Mouse (Mus musculus): Measurements from ENCODE around the gene Itih4.

Gene Itih4

GRCm38 (mm10) chr14:30886204-30886603 is at the start of gene Itih4:
Gene Itih4 (plus strand): TSS chr14:30886476.
- no peak for DNase-seq (ENCODE audit: low read depth, low spot score)

GRCm38 (mm10) chr14:30837416-30837996 is 48.8 kb upstream of the Itih4 start:
- DNase-seq (ENCODE audit: low read depth, low spot score) = peak; percentile 55

GRCm38 (mm10) chr14:30843701-30844100 is 42.6 kb upstream of the Itih4 start:
- no peak for DNase-seq (ENCODE audit: low read depth, low spot score)

GRCm38 (mm10) chr14:30850504-30850903 is 35.8 kb upstream of the Itih4 start:
- DNase-seq (ENCODE audit: low read depth, low spot score) = no peak

GRCm38 (mm10) chr14:30852325-30852724 is 34.0 kb upstream of the Itih4 start:
- DNase-seq (ENCODE audit: low read depth, low spot score) = no peak

GRCm38 (mm10) chr14:30855316-30855715 is 31.0 kb upstream of the Itih4 start:
- no peak for DNase-seq (ENCODE audit: low read depth, low spot score)

- no peak for DNase-seq (ENCODE audit: low read depth, low spot score)
These were observed 29.3 kb upstream of the Itih4 start for GRCm38 (mm10) chr14:30856885-30857507.

GRCm38 (mm10) chr14:30857990-30858389 is 28.3 kb upstream of the Itih4 start:
- peak; percentile 44 for DNase-seq (ENCODE audit: low read depth, low spot score)

- DNase-seq (ENCODE audit: low read depth, low spot score) = no peak
These were observed 24.7 kb upstream of the Itih4 start for GRCm38 (mm10) chr14:30861421-30862125.

- DNase-seq (ENCODE audit: low read depth, low spot score) = no peak
These were observed 23.9 kb upstream of the Itih4 start for GRCm38 (mm10) chr14:30862368-30862767.

GRCm38 (mm10) chr14:30865311-30865710 is 21.0 kb upstream of the Itih4 start:
- peak; percentile 49 for DNase-seq (ENCODE audit: low read depth, low spot score)

GRCm38 (mm10) chr14:30867042-30867441 is 19.2 kb upstream of the Itih4 start:
- DNase-seq (ENCODE audit: low read depth, low spot score) = peak; percentile 82

GRCm38 (mm10) chr14:30868826-30869225 is 17.4 kb upstream of the Itih4 start:
- DNase-seq (ENCODE audit: low read depth, low spot score) = no peak

- no peak for DNase-seq (ENCODE audit: low read depth, low spot score)
These were observed 16.9 kb upstream of the Itih4 start for GRCm38 (mm10) chr14:30869391-30869801.

- DNase-seq (ENCODE audit: low read depth, low spot score) = no peak
These were observed 15.8 kb upstream of the Itih4 start for GRCm38 (mm10) chr14:30870206-30871147.

- DNase-seq (ENCODE audit: low read depth, low spot score) = no peak
These were observed 12.1 kb upstream of the Itih4 start for GRCm38 (mm10) chr14:30874095-30874700.

- peak; percentile 44 for DNase-seq (ENCODE audit: low read depth, low spot score)
These were observed 11.0 kb upstream of the Itih4 start for GRCm38 (mm10) chr14:30875130-30875865.

- DNase-seq (ENCODE audit: low read depth, low spot score) = no peak
These were observed 10.3 kb upstream of the Itih4 start for GRCm38 (mm10) chr14:30875955-30876354.

GRCm38 (mm10) chr14:30876451-30876850 is 9.8 kb upstream of the Itih4 start:
- no peak for DNase-seq (ENCODE audit: low read depth, low spot score)

- DNase-seq (ENCODE audit: low read depth, low spot score) = peak; percentile 55
These were observed 8.4 kb upstream of the Itih4 start for GRCm38 (mm10) chr14:30877827-30878226.
